Mouse (Mus musculus) right cerebral cortex, adult 18-20 months (tissue): Measurements from ENCODE around the gene Nmt2.

Source experiments
- DNase-seq: peaks from one replicate; pipeline ENCODE4 v3.0.0; 2022; ENCODE audit warnings: mixed read lengths

Gene Nmt2

DNA sequence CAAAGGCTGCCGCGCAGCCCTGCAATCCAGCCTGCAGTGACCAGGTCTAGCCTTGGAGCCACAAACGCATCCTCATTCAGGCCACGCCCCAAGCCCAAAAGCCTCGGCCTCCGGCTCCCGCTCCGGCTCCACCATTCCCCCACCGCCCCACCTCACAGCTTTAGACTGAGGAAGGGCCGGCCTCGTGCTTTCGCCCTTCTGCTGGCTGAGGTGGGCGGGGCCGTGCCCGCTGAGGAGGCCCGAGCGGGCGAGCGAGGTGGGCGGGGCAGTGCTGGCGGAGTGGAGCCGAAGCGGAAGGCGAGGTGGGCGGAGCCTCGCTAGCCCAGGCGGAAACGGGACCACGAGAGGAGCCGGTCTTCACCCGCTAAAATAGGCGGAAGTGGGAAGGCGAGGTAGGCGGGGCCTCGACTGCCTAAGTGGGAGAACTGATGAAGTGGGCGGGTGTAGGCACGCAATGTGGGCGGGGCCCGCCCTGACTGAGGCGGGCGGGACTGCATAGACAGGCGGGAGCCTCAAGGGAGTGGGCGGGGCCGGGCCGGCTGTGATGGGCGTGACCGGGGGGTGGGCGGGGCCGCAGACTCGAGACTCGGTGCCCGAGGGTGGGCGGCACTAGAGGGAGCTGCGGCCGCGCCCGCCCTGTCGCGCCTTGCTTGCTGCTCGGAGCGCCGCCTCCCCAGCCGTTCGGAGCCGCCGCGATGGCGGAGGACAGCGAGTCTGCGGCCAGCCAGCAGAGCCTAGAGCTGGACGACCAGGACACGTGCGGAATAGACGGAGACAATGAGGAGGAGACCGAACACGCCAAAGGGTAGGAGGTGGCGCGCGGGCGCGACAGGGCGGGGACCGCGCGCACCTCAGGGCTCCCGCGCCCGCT, at the start of gene Nmt2:
Gene Nmt2, plus strand, starts transcription at position 611 of the 871 bp plus-strand sequence.
- DNase-seq: peak; percentile 99

DNA sequence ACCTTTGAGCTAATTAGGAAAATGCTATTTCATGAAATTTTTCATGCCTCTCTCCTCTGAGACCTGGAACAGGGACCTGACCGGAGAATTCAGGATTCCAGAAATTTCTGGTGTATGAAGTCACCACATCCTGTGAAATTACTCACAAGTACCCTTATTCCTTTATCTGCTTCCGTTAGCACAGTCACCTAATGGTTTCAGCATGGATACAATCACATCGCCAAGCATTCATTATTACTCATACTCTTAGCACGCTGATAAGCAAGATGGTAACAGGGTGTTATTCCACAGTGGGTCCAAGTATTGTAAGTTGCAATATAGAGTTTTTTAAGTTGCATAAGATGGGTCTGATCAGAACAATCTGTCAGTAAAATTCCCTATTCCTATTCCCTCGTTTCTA, 44.8 kb upstream of the Nmt2 start:
- no peak for DNase-seq

DNA sequence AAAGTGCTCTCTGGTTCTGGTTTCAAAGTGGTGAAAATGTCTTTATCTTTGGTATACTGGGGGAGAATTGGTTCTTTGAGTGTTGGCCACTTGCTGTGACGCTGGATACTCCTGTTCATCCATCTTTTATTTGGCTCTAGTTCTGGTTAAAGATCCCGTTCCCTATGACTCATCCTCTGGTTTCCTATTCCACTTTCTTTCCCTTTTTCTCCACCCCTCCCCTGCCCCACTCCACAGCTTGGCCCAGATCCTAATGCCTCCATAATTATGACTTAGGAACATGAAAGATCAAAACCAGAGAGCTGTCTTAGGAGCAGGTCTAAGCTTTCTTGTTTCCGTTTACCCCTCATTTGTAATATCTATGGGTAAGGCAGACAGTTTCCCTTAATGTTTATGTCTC, 39.8 kb upstream of the Nmt2 start:
- DNase-seq: no peak

DNA sequence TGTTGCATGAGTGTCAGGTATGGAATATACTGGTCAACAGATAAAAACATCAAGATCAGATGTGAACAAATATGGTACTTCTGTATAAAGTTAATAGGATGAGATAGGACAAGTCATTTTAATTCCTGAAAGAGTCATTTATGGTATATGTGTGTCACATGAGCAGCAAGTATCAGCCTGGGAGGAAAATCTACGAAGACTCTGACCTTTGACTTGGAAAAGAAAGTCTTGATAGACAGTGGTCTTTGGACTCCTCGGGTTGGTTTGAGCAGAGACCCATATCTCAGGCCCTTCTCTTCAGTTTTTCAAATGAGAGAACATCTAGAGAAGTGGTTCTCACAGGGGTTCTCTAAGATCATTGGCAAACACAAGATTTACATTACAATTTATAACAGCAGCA, 32.7 kb upstream of the Nmt2 start:
- DNase-seq: no peak

DNA sequence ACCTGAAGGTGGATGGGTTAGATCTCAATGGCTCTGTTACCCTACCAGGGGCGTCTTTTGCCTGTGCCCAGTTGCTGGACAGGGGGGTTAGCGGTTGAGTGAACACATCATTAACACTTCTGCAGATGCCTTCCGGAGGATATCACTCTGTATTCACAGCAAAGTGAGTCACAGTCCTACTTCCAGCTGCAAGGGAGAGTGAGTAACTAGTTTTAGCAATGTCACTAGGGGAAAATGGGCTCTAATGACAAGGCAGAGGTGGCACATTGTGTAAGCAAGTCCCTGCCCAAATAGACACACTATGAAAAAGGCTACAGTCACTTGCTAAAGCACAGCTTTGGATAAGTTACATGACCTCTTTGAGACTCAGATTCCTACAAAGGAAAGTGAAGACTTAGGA, 17.5 kb upstream of the Nmt2 start:
- no peak for DNase-seq

DNA sequence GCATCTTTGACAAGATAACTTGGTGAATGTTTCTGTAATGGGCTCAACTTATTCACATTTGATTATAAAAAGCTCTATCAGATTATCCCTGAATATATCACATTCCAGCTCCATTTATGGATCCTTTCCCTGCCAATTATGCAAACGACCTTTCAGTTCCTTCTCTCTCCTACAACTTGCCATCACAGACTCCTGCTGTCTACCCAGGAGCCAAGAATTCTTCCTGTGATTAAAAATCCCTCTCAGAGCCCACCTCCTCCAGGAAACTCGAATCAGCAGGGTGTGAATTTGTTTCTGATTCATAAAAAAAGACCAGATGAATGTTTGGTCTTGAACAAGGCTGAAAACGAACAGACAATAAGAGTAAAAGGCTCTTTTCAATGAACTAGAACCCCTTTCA, 16.1 kb upstream of the Nmt2 start:
- peak; percentile 23 for DNase-seq

DNA sequence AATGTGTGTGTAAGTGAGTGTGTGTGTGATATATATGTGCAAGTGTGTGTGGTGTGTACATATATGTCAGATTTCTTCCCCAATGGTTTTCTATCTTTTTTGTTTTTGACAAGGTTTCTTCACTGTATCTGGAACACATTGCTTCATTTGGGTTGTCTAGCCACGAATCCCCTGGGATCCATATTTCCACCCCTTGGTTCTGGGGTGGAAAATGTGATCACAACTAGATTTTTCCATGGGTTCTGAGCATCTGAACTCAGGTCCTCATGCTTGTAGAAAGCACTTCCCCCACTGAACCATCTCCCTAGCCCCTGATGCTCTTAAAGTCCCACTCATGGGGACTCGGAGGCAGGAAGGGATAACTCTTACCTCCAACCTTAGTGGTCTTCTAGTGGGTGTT, 10.7 kb upstream of the Nmt2 start:
- no peak for DNase-seq

DNA sequence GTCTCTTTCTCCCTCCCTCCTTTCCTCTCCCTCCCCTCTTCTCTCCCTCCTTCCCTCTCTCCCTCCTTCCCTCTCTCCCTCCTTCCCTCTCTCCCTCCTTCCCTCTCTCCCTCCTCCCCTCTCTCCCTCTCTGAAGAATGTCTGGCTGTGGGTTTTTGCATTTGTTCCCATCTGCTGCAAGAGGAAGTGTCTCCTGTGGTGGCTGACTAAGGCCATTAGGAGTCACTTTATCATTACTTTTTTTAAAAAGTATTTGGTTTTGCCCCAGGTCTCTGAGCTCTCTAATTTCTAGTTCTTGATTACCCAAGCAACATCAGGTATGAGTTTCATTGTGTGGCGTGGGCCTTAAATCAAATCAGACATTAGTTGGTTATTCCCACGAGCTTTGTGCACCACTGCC, 7.9 kb upstream of the Nmt2 start:
- DNase-seq: no peak

DNA sequence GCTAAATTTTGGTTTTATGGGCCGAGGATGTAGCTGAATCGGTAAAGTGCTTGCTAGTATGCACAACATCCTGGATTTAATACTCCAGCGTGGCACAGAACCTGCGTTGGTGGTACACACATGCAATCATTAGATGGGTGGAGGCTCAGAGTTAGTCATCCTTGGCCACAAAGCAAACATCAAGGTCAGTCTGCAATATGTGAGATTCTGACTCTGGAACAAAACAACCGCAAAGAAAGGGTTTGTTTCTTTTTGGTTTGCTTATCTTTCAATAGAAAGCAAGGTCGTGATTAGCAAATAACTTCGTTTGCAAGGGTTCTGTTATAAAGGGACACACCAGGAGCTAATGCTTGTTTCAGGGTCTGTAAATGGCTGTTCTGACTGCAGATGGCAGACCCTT, 6.5 kb upstream of the Nmt2 start:
- DNase-seq: no peak

DNA sequence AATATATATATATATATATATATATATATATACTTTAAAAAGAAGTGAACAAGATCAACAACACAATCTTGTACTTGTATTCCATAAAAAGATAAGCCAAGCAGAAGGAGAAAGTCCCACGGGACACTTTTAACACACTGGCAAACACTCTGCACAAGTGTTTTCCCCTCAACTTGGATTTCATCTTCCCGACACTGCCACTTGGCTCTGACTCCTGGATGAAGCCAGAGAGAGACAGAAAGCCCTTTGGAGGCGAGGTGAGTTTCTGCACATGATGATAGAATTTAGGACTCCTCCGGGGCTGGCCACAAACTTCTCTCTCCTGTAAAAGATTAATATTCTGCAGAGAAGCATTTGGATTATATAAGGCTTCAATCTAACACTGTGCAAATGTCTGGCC, 2.7 kb upstream of the Nmt2 start:
- no peak for DNase-seq

DNA sequence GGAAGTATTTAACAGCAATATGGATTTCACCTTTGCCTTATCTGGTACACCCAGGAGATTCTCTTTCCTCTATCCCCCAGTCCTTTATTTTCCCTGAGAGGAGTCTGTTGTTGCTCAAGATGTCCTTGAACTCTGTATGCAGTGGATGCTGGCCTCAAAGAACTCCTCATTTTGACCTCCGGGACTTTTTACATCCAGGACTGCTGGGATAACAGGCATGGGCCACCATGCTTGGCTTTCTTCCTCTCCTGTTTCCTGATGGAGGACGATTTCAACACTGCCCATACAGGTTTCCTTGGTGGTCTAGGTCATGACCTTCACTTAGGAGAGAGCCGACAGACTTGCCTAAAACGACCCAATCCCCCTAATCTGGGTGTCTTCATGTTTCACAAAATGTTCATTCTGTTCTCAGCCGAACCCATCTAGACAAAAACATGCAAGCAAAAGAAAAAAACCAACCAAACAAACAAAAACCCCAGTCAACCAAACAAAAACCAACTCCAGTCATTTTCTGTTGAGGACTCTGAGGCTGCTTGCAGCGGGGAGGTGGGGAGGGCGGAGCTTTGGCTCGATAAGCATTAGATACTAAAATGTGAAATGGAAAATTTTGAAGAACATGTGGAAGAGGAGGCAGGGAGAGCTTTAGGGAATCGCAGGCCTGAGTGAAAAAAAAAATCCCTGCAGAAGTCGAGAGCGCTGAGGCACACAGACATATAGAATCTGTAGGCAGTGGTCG, 978 bp upstream of the Nmt2 start:
- DNase-seq: no peak

DNA sequence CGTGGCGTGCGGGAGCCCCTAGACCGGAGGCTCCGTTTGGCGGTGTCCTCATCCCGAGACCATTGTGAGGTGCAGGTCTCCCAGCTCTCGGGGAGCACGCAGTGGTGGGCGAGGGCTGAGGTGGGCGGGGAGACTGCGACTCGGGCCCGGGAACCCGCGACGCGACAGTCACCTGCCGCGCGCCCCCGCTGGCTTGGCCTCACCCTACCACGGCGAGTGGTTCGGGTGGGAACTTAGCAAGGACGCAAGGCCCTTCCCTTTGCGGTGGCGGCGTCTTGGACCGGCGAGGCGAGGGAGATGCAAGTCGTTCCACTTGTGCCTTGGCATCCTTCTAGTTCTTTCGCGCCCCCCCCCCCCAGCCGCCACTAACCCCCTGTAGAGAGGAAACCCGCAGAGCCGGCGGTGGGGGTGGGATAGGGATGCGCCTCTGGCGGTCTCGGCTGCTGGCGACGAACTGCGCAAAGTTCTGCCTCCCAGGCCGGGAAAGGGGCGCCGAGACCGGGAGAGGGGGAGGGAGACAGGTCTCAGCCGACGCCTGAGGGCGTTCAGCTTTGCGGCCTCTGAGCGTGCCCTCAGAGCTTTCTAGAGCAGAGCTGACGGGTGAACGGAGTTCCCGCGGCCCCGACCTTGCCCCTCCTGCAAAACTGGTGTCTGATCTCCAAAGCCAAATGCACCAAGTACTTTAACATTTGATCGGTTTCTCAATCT, 615 bp downstream of the Nmt2 start:
- peak; percentile 74 for DNase-seq

DNA sequence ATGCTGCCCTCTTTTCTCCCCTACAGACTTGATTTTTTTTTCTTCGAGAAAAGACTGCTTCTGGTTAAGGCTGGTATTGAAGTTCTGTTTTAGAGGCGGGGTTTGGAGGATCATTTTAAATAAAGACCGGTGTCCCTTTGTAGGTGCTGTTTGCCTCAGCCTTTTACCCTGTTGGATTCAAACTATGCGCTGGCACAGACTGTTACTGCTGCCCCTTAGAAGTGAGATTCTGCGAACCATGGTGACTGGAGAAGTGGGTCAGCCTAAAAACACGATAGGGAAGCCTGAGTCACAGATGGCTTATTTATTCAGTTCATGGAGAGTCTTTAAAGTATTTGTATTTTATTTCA, 1.1 kb downstream of the Nmt2 start:
- peak; percentile 15 for DNase-seq

DNA sequence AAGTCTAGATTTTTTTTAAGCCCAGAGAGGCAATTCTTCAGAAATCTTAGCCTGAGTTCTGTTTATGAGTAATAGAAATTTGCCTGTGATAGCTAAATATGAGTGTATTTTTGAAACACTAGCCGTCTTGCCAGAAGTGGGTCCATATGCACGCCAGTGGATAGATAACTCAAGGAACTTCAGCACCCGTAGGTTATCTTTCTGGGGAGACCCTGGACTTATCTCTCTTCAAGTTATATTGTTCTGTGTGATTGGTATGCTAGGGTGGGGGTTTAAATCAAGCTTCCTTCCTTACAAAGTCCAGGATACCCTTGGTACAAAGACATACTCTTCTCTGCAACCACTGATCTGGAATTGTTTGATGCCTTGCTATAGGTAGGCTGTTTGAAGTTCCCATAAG, 1.7 kb downstream of the Nmt2 start:
- no peak for DNase-seq

DNA sequence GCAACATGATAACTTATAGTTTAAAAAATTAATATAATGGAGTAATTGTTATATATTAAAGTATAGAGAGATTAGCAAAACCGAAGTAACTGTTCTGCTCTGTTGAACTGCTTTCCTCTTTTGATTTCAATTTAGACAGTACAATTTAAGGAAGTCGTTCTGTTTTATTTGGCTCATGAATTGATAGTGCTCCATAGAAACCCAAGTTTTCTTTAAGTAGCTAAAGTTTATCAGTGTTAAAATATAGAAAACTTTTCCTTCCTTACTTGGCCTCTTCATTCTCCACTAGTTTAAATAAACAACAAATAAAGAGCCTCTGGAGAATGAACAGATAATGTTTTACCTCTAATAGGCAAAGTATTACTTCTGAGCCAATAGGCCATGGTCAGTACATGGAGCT, 2.2 kb downstream of the Nmt2 start:
- DNase-seq: no peak

DNA sequence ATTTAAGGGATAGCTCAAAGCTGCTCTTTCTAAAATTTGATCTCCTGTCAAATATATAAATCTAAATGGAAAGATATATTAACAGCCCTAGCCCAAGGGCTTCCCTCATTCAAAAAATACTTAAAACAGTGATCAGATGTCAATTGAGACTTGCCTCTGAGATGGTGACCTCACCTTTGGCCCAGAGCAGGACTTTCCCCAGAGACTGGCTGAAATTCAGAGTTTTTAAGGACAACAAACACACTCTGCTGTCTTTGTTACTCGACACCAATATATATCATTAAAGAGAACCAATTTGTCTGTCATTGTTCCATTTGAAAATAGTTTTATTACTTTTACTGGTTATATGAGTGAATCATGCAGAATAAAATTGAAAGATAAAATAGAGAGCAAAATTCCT, 5.6 kb downstream of the Nmt2 start:
- no peak for DNase-seq

DNA sequence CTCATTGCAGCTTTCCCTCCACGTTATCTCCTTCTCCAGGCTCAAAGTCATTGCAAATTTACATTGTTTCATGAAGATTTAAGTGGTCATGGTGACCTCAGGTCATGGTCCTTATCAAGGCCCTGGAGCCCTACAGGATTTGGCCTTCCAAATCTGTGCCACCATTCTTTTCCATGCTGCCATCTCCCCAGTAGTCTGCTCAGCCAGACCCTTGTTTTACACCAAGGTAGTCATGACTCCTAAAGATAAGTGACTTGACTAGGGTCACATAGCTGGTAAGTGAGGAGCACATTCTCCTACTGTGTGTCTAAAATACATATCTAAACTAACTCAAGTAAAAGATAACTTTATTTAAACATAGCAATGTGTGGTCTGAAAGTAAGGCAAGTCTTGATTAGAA, 8.2 kb downstream of the Nmt2 start:
- no peak for DNase-seq

DNA sequence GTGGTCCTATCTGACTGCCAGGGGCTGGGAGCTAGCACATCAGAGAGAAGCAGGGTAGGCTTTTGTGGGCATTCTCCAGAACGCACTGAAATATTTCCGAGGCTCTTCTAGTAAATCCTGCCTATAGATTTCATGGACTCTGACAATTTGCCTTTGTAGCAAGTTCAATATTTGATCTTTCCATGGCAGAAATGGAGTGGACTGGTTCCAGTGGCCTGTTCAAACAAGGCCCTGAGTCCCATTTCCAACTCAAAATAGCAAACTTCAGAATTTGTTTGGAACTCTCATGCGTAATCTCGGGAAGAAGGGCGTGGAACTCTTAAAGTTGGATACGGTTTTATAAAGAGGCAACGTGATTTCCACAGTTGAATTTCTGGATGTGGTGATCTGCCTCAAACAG, 11.8 kb downstream of the Nmt2 start:
- no peak for DNase-seq

DNA sequence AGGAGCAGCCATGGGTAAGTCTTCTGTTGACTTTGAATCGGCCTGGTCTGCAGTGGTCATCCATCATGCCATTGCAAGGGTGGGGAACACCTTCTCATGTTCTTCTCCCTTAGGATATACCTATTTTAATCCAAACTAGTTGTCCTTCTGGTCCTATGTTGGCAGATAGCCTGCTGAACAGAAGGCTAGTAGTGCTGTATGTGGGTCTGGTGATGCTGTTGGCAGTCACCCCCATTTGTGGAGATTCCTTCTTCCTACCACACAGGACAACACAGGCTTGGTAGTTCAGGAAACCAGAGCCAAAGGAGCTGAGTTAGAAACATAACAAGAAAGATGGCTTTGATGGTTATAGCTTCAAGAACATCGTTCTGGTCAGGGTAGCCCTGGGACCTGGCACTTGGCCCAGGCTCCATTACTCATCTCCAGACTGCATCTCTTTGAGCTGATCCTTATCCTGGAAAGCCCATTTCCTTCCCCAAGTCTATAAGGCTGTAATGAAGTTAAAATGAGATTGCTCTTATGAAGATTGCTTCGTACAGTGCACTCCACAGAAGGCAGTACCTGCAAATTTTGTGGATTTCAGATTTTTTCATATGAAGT, 21.5 kb downstream of the Nmt2 start:
- DNase-seq: peak; percentile 49

DNA sequence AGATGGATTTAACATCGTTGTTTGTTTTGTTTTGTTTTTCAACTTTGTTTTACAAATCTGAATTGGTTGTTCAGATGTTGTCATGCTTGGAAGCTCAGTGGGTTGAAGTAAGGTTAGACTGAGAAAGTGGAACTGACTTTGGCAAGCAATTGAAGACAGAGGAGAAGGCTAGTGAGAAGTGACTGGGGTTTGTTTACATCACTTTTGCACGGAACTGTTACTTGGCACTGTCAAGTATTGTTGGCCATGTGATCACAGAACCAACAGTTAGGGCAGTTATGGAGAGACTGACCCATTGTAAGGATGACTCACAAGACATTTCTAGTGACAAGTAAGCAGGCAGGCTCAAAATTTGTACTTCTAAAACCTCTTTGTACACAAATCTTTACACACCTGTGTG, 39.1 kb downstream of the Nmt2 start:
- DNase-seq: no peak

DNA sequence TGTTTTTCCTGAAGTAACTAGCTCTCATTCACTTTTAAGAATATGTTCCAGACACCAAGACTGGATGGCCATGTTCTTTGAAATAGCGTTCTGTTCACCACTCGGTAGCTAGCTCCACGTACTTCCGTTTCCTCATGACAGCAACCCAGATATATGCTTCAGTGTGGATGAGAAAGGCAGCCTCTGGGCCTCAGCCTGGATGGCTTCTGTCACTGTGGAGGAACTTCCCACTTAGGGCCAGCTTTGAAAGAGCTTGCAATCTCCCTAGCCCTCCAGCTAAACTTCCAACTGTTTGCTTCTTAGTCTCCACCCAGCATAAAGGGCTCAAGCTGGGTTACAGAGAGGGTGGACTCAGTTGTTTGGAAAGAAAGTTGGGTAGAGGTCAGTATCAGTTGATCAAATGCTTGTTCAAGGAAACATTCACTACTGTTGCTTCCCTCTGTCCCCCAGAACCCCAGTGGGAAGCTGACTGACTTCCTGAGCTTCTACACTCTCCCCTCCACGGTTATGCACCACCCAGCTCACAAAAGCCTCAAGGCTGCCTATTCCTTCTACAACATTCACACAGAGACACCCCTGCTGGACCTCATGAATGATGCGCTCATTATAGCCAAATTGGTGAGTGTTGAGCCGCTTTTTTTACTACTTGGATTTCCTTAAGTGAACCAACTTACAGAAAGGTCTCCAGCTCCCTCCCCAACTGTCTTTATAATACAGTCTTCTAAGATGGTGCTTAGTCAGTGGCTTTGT, 40.5 kb downstream of the Nmt2 start:
- DNase-seq: no peak

DNA sequence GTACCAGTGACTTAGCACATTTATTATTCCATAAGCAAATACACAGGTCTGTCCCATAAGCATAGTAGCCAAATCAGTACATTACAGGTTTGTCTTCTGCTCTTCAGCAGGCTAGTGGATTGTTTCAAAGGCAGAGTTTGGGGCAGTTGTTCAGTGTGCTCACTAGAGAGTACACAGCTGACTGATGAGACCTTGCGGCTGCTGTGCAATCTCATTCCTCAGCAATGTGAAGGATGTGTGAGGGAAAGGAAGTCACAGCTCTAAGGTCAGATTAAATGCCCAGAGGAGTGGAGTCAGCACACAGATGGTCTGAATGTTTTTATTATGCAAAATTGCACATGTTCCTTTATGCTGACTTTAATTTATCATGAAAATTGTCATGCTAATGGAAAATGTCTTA, 42.5 kb downstream of the Nmt2 start:
- DNase-seq: no peak

DNA sequence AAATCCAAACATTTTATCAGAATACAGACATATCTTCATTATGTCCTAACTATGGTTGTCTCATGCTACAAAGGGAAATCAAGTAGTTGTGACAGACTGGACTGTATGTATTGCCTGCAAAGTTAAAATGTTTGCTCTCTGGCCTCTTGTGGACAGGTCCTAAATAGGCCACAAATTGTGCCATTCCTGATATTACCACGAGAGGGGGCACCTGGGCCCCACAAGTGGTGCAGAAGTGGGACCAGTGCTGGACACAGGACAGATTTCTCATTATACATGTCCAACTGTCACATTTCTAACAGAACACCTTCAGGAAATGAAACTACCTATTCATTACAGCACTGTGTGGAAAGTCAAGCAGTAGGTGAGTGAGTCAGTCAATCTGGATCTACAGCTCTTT, 43.3 kb downstream of the Nmt2 start:
- no peak for DNase-seq
